Mouse (Mus musculus) brain, embryonic 14.5 days (tissue): ENCODE measurements around the gene Rbm24.

ENCODE experiments used
- CTCF ChIP-seq: fragments of 200-500 bp; IDR thresholded peaks from 2 replicates; pipeline ENCODE4 v1.5.1; 2012; ENCODE audit warnings: inconsistent platforms, mild to moderate bottlenecking, moderate library complexity, borderline replicate concordance; ENCODE audit not compliant: insufficient read depth, insufficient read length; ENCODE audit errors: extremely low read depth
- POLR2A ChIP-seq: fragments of 200-500 bp; IDR thresholded peaks from 2 replicates; pipeline ENCODE4 v1.6.1; 2012; ENCODE audit warnings: mild to moderate bottlenecking, inconsistent platforms, borderline replicate concordance; ENCODE audit not compliant: poor library complexity, insufficient read depth, insufficient read length, severe bottlenecking; ENCODE audit errors: extremely low read depth

GRCm38 (mm10) chr13:46462280-46462679 is 44.0 kb downstream of the Rbm24 start:
- TF ChIP-seq POLR2A: no peak
- no peak for TF ChIP-seq CTCF
